Mouse (Mus musculus): ENCODE measurements around the gene Faap100. TPM values are rescaled to one million over a fixed set of nuclear protein-coding genes. Genes with fewer than 3 reads are reported as not detected.

Faap100 gene
- polyA plus RNA-seq, 1 experiment from 2014 or later: 39.8 TPM

- Histone ChIP-seq H3K4me2 (replicated peaks) (no peak overlapping the region), H3K27ac (replicated peaks) (no peak overlapping the region), H3K4me3 (replicated peaks) (no peak overlapping the region), H3K9ac (no peak overlapping the region), H3K9me3 (replicated peaks) (no peaks in the 10 kb centered on the region), H3K36me3 (peaks cover 9% of the 10 kb centered on the region), H3K27me3 (no peaks in the 10 kb centered on the region), H3K4me1 (peaks cover 6% of the 10 kb centered on the region; the same call in 1 of the 2 replicates)
- no peak for ATAC-seq (ENCODE audit: insufficient number of reproducible peaks, low FRiP score, low TSS enrichment, low read depth)
- 98% methylated on average over 5 of the region's 5 CpGs for WGBS
Measured at GRCm38 (mm10) chr11:120342656-120343160, 35.9 kb downstream of the Faap100 start.

DNA sequence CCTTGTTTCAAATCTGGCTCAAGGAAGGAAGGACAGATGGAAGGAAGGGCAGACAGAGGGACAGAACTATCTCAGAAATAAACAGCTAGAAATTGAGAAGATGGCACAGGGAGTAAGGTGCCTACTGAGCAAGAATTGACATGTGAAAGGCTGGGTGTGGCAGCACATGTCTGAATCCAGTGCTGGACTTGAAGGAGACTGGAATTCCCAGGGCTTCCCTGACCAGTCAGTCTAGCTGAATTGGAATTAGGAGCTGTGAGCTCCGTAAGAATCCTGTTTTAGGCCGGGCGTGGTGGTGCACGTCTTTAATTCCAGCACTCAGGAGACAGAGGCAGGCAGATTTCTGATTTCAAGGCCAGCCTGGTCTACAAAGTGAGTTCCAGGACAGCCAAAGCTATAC is 36.9 kb downstream of the Faap100 start:
- no peaks in the 10 kb centered on the region for H3K27me3 ChIP-seq
- no peak overlapping the region for H3K4me3 ChIP-seq (replicated peaks)
- no peak overlapping the region for H3K9ac ChIP-seq
- H3K36me3 ChIP-seq: peaks cover 7% of the 10 kb centered on the region
- WGBS: 95% methylated on average over 4 of the region's 4 CpGs
- H3K9me3 ChIP-seq (replicated peaks): no peaks in the 10 kb centered on the region
- H3K27ac ChIP-seq (replicated peaks): no peak overlapping the region
- ATAC-seq (ENCODE audit: insufficient number of reproducible peaks, low FRiP score, low TSS enrichment, low read depth): no peak
- no peak overlapping the region for H3K4me2 ChIP-seq (replicated peaks)
- H3K4me1 ChIP-seq: peaks cover 6% of the 10 kb centered on the region; the same call in 1 of the 2 replicates

DNA sequence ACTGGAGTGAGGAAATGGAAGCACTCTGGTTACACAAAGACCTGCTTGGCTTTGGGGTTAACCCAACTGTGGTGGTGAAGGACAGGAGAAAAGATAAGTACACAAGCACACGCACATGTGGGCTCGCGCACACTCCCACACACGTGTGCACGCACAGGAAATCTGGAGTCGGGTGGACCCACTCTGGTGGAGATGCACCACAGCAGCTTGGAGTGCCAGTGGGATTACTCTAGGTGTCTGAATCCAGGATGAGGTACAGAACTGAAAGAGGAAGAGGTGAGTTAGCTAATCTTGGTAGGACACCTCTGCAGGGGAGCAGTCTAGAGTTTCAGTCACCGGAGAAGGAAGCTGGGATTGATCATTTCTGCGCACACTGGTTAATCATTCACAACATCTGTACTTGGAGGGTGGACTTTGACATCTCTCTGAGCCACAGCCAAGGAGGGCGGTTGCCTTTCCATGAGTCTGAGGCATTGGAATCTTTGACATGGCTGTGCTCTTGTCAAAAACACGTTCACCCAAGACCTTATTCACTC is 38.5 kb downstream of the Faap100 start:
- 79% methylated on average over 10 of the region's 10 CpGs for WGBS
- no peak overlapping the region for H3K4me2 ChIP-seq (replicated peaks)
- no peak overlapping the region for H3K4me3 ChIP-seq (replicated peaks)
- no peaks in the 10 kb centered on the region for H3K27me3 ChIP-seq
- H3K9ac ChIP-seq: no peak overlapping the region
- no peaks in the 10 kb centered on the region for H3K9me3 ChIP-seq (replicated peaks)
- peaks cover 2% of the 10 kb centered on the region; the same call in 1 of the 2 replicates for H3K4me1 ChIP-seq
- no peak overlapping the region for H3K27ac ChIP-seq (replicated peaks)
- ATAC-seq (ENCODE audit: insufficient number of reproducible peaks, low FRiP score, low TSS enrichment, low read depth): no peak
- H3K36me3 ChIP-seq: peaks cover 2% of the 10 kb centered on the region

DNA sequence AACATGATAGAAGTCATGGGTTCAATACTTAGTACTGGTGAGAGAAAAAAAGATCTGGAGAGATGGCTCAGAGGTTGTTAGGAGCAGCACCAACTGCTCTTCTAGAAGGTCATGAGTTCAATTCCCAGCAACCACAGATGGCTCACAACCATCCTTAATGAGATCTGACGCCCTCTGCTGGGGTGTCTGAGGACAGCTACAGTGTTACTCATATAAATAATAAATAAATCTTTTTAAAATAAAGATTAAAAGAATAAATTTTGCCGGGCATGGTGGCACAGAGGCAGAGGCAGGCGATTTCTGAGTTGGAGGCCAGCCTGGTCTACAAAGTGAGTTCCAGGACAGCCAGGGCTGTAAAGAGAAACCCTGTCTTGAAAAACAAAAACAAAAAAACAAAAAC is 39.8 kb downstream of the Faap100 start:
- H3K4me2 ChIP-seq (replicated peaks): no peak overlapping the region
- no peak overlapping the region for H3K9ac ChIP-seq
- no peak overlapping the region for H3K4me3 ChIP-seq (replicated peaks)
- no peak for ATAC-seq (ENCODE audit: insufficient number of reproducible peaks, low FRiP score, low TSS enrichment, low read depth)
- no peaks in the 10 kb centered on the region for H3K9me3 ChIP-seq (replicated peaks)
- no peaks in the 10 kb centered on the region for H3K27me3 ChIP-seq
- 73% methylated on average over 3 of the region's 3 CpGs for whole genome bisulfite sequencing
- no peaks in the 10 kb centered on the region for H3K36me3 ChIP-seq
- no peaks in the 10 kb centered on the region for H3K4me1 ChIP-seq
- no peak overlapping the region for H3K27ac ChIP-seq (replicated peaks)

DNA sequence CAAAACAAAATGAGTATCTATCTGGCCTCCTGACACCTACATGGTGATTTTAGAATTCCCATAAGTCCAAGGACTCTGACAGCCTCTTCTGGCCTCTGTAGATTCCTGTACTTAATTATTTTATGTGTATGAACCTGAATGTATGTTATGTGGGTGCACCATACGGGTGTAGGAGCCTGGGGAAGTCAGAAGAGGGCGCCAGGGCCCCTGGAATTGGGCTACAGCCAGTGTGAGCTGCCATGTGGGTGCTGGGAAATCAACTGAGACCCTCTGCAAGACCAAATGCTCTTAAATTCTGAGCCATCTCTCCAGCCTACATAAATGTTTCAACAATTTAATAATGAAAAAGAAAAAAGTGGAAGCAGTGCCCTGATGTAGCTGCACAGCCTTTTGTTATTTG is 41.1 kb downstream of the Faap100 start:
- no peak for ATAC-seq (ENCODE audit: insufficient number of reproducible peaks, low FRiP score, low TSS enrichment, low read depth)
- no peak overlapping the region for H3K4me3 ChIP-seq (replicated peaks)
- H3K4me1 ChIP-seq: no peaks in the 10 kb centered on the region
- H3K27me3 ChIP-seq: no peaks in the 10 kb centered on the region
- no peak overlapping the region for H3K27ac ChIP-seq (replicated peaks)
- WGBS: 47% methylated on average over 2 of the region's 2 CpGs
- no peaks in the 10 kb centered on the region for H3K36me3 ChIP-seq
- H3K9me3 ChIP-seq (replicated peaks): no peaks in the 10 kb centered on the region
- no peak overlapping the region for H3K9ac ChIP-seq
- no peak overlapping the region for H3K4me2 ChIP-seq (replicated peaks)

- ATAC-seq (ENCODE audit: insufficient number of reproducible peaks, low FRiP score, low TSS enrichment, low read depth): no peak
- Histone ChIP-seq H3K9me3 (replicated peaks) (no peaks in the 10 kb centered on the region), H3K9ac (no peak overlapping the region), H3K36me3 (no peaks in the 10 kb centered on the region), H3K4me1 (no peaks in the 10 kb centered on the region), H3K4me2 (replicated peaks) (no peak overlapping the region), H3K27ac (replicated peaks) (no peak overlapping the region), H3K4me3 (replicated peaks) (no peak overlapping the region), H3K27me3 (no peaks in the 10 kb centered on the region)
- 71% methylated on average over 6 of the region's 6 CpGs for WGBS
Measured at GRCm38 (mm10) chr11:120335431-120336021, 43.0 kb downstream of the Faap100 start.

GRCm38 (mm10) chr11:120320156-120320555 is 58.4 kb downstream of the Faap100 start:
- ATAC-seq (ENCODE audit: insufficient number of reproducible peaks, low FRiP score, low TSS enrichment, low read depth): no peak
- WGBS: 94% methylated on average over 10 of the region's 10 CpGs
- Histone ChIP-seq H3K36me3 (no peaks in the 10 kb centered on the region), H3K9ac (no peak overlapping the region), H3K27me3 (no peaks in the 10 kb centered on the region), H3K4me3 (replicated peaks) (no peak overlapping the region), H3K4me2 (replicated peaks) (no peak overlapping the region), H3K9me3 (replicated peaks) (no peaks in the 10 kb centered on the region), H3K4me1 (peaks cover 15% of the 10 kb centered on the region), H3K27ac (replicated peaks) (no peak overlapping the region)

- Histone ChIP-seq H3K36me3 (no peaks in the 10 kb centered on the region), H3K27ac (replicated peaks) (no peak overlapping the region), H3K4me3 (replicated peaks) (no peak overlapping the region), H3K4me2 (replicated peaks) (no peak overlapping the region), H3K9ac (no peak overlapping the region), H3K9me3 (replicated peaks) (no peaks in the 10 kb centered on the region), H3K27me3 (no peaks in the 10 kb centered on the region), H3K4me1 (peaks cover 20% of the 10 kb centered on the region)
- 84% methylated on average over 5 of the region's 5 CpGs for WGBS
- ATAC-seq (ENCODE audit: insufficient number of reproducible peaks, low FRiP score, low TSS enrichment, low read depth): no peak
Measured at GRCm38 (mm10) chr11:120319310-120319709, 59.3 kb downstream of the Faap100 start.

Small RNAs within 50 kb of the gene (microRNA-seq; reads per million reads assigned to microRNA genes)
- gene Gm23419 (ENCODE audit: borderline number of aligned reads): not detected
- gene Mir6935 (ENCODE audit: borderline number of aligned reads): 1.0 reads per million

Other genes starting within 250 kb of the Faap100 start
- gene Slc38a10, start 227.4 kb downstream of the Faap100 start, polyA plus RNA-seq (2015; fragmentation: Nextera tagmentation; extraction: Ambion mirVana): 90.2 and 94.5 TPM in 2 replicates
- 7.9 and 9.3 TPM in 2 replicates for gene Bahcc1, start 145.8 kb downstream of the Faap100 start, polyA plus RNA-seq (2015; fragmentation: Nextera tagmentation; extraction: Ambion mirVana)
- gene Actg1, start 30.2 kb downstream of the Faap100 start, polyA plus RNA-seq (2015; fragmentation: Nextera tagmentation; extraction: Ambion mirVana): 2,143 and 2,279 TPM in 2 replicates
- gene Fscn2, start 17.2 kb downstream of the Faap100 start, polyA plus RNA-seq (2015; fragmentation: Nextera tagmentation; extraction: Ambion mirVana): 0.98 and 1.1 TPM in 2 replicates
- 34.1 and 36.3 TPM in 2 replicates for gene Nploc4, start 58.9 kb upstream of the Faap100 start, polyA plus RNA-seq (2015; fragmentation: Nextera tagmentation; extraction: Ambion mirVana)
- gene Tspan10, start 63.9 kb upstream of the Faap100 start, polyA plus RNA-seq (2015; fragmentation: Nextera tagmentation; extraction: Ambion mirVana): 1.9 and 2.1 TPM in 2 replicates
- 0.26 and 0.31 TPM in 2 replicates for gene Pde6g, start 74.7 kb upstream of the Faap100 start, polyA plus RNA-seq (2015; fragmentation: Nextera tagmentation; extraction: Ambion mirVana)
- 14.0 and 15.5 TPM in 2 replicates for gene Oxld1, start 79.3 kb upstream of the Faap100 start, polyA plus RNA-seq (2015; fragmentation: Nextera tagmentation; extraction: Ambion mirVana)
- gene Ccdc137, start 79.4 kb upstream of the Faap100 start, polyA plus RNA-seq (2015; fragmentation: Nextera tagmentation; extraction: Ambion mirVana): 32.4 and 38.5 TPM in 2 replicates
- gene Arl16, start 88.8 kb upstream of the Faap100 start, polyA plus RNA-seq (2015; fragmentation: Nextera tagmentation; extraction: Ambion mirVana): 57.1 and 57.8 TPM in 2 replicates
- 118 and 126 TPM in 2 replicates for gene Mrpl12, start 105.8 kb upstream of the Faap100 start, polyA plus RNA-seq (2015; fragmentation: Nextera tagmentation; extraction: Ambion mirVana)
- gene Slc25a10, start 113.1 kb upstream of the Faap100 start, polyA plus RNA-seq (2015; fragmentation: Nextera tagmentation; extraction: Ambion mirVana): 47.3 and 53.6 TPM in 2 replicates
- gene Gcgr, start 151.9 kb upstream of the Faap100 start, polyA plus RNA-seq (2015; fragmentation: Nextera tagmentation; extraction: Ambion mirVana): 0.60 TPM in 2 replicates
- gene Mcrip1, start 171.0 kb upstream of the Faap100 start, polyA plus RNA-seq (2015; fragmentation: Nextera tagmentation; extraction: Ambion mirVana): 235 and 237 TPM in 2 replicates
- 1.8 and 2.3 TPM in 2 replicates for gene Ppp1r27, start 172.4 kb upstream of the Faap100 start, polyA plus RNA-seq (2015; fragmentation: Nextera tagmentation; extraction: Ambion mirVana)
- 831 and 838 TPM in 2 replicates for gene P4hb, start 194.5 kb upstream of the Faap100 start, polyA plus RNA-seq (2015; fragmentation: Nextera tagmentation; extraction: Ambion mirVana)
- gene Arhgdia, start 202.9 kb upstream of the Faap100 start, polyA plus RNA-seq (2015; fragmentation: Nextera tagmentation; extraction: Ambion mirVana): 593 and 594 TPM in 2 replicates
- gene Alyref, start 219.6 kb upstream of the Faap100 start, polyA plus RNA-seq (2015; fragmentation: Nextera tagmentation; extraction: Ambion mirVana): 420 and 426 TPM in 2 replicates
- 219 and 224 TPM in 2 replicates for gene Anapc11, start 219.7 kb upstream of the Faap100 start, polyA plus RNA-seq (2015; fragmentation: Nextera tagmentation; extraction: Ambion mirVana)
- 1.8 and 1.9 TPM in 2 replicates for gene Npb, start 229.7 kb upstream of the Faap100 start, polyA plus RNA-seq (2015; fragmentation: Nextera tagmentation; extraction: Ambion mirVana)
- 141 TPM in 2 replicates for gene Pcyt2, start 239.2 kb upstream of the Faap100 start, polyA plus RNA-seq (2015; fragmentation: Nextera tagmentation; extraction: Ambion mirVana)
- 34.7 and 35.0 TPM in 2 replicates for gene Sirt7, start 246.5 kb upstream of the Faap100 start, polyA plus RNA-seq (2015; fragmentation: Nextera tagmentation; extraction: Ambion mirVana)

Measured in embryonic facial prominence, embryonic 15.5 days (tissue).